Mouse (Mus musculus) thymus, postnatal 10 days (tissue): Measurements from ENCODE around the gene Clmp.

Source experiments
- DNase-seq, 2 experiments: peaks; one replicate each; pipeline ENCODE4 v3.0.0; 2021; ENCODE audit warnings: low spot score in 2 of 2

Clmp gene

DNA sequence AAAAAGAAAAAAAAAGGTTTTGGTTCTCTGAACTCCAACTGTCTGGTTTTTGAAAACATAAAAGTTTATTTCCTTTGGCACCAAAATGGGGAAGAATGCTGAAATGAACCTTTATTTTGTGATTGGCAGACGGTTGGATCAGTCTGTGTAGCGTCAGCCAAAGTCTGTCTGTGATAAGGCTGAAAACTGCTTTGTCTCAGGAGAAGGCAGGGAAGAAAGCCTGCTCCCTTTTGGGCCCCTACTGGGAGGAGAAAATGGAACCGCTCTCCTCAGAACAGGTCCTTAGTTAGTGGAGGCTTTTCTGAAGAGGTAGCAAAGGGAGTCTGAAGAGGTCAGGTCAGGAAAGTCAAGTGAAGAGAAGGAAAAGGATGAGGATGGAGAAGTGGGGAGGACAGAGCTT, 7.3 kb downstream of the Clmp start:
- no peak for DNase-seq

DNA sequence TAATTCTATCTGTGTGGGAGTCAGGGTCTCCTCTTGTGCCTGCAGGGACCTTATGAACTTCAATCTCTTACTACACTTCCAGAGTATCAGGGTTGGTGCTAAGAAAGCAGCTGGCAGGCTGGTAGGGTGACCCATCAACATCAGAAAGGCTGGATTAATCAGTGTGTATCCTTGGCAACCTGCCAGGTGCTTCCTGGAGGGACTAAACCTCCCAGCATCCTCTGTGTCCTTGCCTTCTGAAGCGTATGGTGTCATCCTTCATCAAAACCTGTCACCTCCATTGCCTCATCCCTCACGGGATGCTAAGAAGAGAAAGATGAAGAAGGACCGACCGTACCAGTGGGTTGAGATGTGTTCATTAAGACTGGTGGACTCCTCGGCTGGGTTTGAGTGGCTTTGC, 8.0 kb downstream of the Clmp start:
- no peak for DNase-seq

DNA sequence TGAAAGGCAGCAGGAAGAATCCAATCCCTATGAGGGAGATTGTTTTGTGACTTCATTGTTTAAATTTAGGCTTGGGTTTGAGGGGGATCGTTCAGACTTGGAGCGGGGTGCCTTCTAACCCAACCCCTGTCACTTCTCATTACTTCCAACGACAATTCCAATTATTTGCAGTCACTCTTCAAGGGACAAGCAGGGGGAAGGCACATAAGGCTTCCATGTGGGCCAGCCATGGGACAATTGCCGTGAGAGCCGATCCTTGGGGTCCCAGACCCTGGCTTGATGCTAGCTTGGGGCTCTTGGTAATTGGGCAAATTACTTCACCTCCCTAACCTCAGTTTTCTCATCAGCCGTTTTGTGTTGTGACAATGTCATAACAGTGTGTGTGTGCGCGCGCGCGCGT, 8.5 kb downstream of the Clmp start:
- DNase-seq: no peak

DNA sequence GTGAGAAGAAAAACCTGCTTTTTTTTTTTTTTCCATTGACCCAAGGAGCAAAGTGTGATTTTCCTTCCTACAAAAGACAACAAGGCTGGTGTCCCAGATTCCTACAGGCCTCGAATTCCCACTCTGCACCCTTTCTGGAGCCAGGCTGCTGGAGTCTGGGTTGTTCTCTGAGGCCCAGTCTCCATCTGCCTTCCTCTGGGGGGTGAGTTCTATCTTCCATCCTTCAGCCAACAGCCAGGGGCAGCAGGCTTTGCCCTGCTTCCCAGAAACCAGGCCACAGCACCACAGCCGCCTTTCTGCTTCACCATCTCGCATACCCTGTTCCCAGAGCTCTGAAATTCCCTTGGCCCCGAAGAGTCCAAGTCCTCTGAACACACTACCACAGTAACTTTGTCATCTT, 10.3 kb downstream of the Clmp start:
- no peak for DNase-seq

DNA sequence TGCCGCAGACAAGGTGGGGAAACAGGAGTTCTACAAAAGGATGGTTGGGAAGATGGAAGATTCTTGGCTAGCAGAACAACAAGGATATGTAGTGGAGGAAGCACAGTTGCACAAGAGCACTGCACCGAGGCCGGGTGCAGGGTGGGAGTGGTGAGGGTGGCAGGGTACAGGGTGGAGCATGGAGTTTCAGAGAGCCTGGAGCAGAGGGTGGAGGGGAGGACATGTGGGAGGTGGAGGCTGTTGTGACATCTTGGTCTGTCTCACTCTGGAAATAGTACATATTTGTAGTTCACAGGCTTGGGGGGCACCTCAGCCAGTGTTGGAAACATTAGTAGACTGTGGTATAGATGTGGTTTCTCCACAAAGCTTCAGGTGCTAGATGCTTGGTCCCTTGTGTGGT, 13.4 kb downstream of the Clmp start:
- DNase-seq: no peak

DNA sequence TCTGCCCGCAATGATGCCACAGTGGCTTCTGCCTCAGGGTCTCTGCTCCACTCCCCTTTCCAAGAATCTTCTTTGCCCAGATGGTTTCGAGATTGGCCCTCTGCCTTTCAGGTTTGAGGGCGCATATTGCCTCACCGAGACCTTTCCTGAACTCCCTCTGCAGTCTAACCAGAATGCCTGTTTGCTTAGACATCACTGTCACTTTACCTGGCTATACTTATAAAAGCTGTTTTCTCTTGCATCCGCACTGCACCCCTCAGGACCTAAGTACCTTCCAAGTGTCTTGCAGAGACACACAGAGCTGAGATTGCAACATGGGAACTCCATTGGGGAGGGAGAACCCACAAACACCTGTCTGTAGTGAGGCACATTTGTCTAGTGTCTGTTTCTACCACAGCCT, 14.5 kb downstream of the Clmp start:
- no peak for DNase-seq

DNA sequence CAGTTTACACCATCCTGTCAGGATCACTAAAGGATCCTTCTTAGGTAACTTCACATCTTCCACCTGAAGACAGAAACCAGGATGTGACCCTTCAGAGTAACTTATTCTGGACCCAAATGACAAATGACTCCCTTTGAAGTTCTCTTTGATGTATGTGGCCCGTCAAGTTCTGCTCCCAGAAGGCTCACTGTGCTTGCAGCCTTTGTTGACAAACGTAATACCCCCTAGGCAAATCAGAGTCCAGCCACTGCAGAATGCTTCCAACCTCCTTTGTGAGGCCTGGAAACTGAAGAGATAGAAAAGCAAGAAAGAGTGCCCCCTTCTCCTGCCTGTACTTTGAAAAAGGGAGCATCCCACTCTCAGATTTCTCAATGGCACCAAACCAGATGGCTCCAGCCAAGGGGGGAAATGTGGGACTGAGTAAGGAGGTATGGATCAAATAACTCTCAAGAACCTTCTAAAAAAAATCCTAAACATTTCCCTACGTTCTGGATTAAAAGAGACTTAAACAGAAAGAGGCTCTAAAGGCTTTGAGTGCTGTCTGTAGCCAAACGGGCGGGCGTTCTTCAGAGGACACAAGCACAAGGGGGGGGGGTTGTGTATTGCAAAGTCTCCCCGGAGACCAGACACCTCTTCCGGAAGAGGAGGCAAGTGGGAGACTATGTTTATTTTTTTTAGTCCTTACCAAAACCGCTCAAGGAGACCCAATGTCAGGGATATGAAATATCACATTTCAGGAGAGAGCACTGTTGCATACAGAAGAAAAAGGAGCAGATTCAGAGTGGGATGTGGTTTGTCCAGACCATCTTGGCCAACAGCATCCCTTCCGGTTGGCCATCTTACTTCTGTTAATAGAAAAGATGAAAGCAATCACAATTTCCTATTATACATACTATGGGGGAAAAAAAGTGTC, 18.9 kb downstream of the Clmp start:
- no peak for DNase-seq

DNA sequence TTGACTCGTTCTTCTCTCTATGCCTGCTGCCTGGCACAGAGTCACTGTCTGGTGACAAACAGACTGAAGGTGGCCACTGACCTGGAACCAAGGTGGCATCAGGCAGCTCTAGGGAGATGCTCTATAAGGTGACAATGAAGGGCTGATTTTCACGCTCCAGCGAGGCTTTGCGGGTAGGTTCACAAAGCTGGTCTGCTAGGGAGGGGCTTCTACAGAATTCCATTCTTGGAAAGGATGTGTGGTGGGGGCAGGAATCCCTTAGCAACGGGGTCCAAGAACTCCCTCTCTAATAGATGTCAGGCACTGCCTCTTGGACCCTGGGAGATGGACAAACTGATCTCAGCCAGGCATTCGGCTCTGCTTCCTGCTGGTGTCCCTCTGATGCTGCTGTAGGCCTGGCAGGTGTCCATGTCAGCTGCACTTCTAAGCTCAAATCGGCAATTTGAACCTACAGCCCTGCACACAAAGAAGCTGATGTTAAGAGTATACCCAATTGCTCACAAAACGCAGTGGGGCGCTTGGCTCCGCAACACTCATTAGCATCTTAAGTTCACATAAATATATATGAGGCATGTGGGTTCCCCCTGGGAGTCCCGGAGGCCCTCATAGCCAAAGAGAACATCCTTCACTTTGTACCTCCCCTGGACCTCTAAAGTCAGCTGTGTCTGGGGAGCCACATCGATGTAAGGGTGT, 22.8 kb downstream of the Clmp start:
- no peak for DNase-seq

DNA sequence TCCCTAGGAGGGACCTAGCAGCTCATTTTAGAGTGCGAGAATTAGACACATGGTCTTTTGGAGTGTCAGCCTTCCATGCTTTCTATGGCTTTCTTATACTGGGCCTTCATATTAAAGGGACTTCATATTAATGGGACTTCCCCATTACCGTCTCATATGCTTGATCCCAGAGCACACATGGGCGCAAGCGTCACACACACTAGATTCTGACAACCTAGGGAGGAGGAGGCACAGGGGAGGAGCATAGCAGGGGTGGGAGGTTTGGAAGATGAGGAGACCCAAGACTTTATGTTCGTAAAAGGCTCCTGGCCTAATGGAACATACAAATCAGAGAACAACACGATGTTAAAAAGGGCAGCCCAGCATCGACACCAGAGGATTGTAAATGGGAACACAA, 23.4 kb downstream of the Clmp start:
- no peak for DNase-seq

DNA sequence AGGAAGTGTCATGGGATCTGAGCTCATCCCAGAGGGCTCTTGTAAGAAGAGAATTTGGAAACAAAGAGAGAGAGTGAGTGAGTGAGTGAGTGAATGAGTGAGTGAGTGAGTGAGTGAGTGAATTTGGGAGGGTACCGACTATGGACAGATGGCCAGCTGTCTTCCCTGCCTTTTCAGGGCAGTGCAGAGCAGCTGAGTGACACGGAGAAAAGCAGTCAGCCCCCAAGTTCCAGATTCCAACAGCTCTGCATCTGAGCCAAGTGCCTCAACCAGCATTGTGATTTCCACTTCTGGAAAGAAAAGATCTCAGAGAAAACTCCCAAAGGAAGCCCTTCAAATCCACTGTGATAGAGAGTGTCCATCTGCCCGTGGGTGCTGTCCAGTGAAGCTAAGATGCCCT, 23.8 kb downstream of the Clmp start:
- no peak for DNase-seq

DNA sequence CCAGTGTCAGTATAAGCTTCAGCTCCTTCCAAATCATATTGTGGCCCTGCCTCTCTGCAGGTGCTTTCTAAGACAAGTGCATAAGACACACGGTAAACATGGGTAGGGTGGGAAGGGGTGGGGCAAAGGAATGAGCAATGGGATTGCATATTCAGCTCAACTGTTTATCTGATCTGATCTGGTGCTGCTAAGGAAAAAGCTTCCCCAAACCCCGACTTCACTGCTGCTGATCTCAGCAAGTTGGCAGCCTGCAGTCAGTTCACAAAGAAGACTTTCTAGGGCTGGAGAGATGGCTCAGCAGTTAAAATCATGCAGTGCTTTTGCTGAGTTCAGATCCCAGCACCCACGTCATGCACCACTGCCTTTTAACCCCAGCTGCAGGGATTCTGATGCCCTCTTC, 24.2 kb downstream of the Clmp start:
- DNase-seq: no peak

DNA sequence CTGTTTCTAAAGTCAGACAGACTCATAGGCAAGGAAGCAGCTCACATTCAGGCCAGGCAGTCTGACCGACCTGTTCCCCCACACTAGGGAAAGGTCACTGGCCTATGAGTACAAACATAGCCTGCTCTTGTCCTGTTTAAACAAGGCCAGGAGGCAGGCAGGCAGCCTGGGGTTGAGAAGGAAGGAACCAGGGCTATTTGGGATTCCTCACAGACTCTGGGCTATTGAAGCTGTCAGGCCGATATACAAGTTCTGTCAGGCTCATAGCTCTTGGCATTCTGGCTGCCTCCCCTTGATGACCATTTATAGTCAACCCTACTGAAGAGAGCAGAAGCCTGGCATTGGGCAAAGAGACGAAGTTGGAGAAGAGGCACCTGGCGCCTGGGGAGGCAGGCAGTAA, 25.9 kb downstream of the Clmp start:
- no peak for DNase-seq

DNA sequence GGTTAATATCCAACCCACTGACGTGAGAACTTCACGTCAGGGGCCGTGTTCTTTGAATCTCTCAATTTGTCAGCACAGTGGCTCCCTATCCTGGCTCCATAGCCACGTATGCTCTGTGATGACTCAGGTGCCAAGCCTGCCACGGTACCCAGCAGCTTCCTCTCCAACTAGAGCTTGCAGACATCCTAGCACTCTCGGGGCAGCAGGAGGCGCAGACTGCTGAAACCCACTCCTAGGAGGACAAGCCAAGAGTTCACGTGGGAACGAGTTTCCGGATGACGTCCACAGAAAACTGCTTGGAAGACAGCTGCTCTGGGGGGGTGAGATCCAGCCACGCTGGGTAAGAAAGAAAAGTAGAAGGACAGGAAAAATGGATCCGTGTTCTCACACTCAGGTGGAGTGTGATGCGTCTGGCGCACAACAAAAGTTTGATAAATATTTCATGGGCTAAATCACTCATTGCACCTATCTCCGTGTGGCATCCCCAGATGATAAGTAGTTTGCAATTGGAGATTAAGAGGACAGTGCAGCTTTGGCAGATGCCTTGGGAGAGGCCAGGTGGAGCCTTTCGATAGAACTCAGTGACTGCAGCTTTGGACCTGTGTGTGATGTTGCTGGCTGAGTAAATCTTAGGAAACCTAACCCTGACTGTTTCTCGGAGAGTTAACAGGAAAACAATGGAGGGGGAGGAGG, 31.6 kb downstream of the Clmp start:
- DNase-seq: no peak

DNA sequence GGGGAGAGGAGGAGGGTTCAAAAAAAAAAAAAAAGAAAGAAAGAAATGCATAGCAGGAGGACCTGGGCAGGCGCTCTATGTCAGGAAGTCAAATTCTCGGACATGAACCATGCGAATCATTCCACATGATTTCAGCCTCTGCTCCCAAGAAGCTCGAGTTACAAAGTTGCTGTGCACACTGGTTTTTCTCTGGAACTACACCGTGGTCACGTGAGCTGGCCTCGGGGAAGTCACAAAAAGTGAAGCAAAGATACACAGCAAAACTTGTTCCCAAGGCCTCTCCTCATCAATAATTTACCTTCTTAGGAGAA, 32.1 kb downstream of the Clmp start:
- DNase-seq: no peak

DNA sequence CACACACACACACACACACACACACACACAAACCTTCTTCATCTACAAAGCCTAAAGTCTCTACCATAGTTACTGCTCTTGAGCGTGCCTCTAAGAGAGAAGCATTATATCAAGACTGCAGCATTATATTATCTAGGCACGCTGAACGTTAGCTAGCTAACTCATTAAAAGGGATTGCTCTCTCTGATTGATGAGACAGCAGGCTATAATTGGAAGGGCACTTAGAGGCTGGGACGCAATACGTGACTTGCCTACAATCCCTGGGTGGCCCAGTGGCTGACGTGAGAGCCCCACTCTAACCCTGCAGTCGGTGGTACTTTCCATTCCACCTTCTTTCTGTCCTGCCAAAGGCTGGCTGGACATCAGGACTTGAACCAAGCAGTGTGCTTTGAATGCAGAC, 35.1 kb downstream of the Clmp start:
- no peak for DNase-seq

DNA sequence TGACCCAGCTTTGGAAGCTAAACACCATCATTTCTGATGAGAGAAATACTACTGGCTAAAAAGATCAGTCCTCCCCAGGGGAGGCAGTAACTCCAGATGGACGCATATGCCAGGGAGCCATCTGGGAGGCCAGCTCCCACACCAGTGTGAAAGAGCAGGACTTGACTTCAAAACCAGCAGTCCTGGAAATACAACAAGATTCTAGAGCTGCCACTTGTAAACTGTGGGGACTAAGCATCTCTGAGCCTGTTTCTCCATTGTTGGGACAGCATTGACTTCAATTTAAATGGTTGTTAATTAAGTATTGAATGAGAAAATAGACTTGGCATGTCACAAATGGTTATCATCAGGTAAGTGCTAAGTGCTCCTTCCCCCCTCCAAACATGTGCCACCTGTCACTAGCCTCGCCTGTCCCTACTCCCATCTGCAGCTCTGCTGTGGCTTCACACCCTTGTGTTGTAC, 37.6 kb downstream of the Clmp start:
- no peak for DNase-seq

DNA sequence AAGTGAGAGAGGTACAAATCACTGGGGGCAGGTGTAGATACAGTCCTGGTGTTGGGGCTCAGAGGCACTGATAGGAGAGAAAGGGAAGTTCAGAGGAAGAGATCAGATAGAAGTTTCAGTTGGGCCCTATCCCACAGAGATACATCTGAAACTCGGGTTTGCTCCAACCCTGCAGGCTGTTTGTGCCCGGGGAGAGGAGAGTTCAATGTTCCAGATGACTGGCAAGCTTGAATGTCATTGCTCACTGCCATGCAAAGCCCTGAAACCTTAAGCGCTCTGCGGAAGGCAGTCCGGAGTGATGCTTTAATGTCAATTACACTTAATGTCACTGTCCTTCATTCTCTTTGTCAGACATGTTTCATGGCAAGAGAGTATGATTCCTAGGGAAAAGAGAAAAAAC, 39.2 kb downstream of the Clmp start:
- no peak for DNase-seq

DNA sequence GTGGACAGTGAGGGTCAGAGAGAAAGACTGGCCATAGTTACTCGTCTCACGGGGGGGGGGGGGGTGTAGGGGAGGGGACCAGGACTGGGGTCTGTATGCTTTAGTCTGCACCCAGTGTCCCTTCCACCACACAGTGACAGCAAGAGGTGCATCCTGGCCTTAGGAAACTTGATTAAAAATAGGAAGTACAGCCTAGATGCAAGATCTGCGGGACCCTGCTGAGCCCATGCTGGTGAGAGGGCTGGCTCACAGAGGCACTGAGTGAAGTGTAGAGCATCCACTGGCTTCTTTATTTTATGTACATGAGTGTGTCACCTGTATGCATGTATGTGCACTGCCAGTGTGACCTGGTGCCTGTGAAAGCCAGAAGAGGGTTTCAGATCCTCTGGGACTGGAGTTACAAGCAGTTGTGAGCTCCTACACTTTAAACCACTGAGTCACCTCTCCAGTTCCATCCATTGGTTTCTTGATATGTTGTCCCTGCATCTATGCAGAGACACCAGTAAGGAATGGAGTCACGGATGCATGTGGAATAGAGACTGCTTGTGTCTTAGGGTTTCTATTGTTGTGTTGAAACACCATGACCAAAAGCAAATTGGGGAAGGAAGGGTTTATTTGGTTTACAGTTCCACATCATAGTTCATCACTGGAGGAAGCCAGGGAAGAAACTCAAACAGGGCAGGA, 41.5 kb downstream of the Clmp start:
- no peak for DNase-seq

DNA sequence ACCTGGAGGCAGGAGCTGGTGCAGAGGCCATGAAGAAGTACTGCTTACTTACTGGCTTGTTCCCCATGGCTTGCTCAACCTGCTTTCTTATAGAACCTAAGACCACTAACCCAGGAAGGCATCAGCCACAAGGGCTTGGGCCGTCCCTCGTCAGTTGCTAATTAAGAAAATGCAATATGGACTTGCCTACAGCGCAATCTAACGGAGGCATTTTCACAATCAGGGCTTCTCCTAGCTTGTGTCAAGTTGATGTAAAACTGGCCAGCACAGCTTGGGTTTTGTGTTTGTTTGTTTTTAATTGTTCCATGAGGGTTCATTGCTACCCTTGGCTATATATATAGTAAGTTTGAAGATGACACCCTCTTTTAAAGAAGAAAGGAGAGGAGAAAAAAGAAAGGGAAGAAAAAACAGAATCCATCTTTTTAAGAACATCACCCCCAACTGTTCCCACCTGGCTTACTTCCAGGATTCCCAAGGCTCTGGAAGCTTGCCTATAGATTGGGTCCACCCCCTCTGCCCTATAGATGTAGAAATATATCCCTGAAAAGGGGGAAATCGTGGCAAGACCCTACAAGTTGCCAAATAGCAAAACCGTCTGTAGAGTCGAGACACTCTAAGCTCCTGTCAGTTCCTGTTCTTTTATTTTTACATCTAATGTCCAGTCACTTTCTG, 42.2 kb downstream of the Clmp start:
- DNase-seq: no peak

DNA sequence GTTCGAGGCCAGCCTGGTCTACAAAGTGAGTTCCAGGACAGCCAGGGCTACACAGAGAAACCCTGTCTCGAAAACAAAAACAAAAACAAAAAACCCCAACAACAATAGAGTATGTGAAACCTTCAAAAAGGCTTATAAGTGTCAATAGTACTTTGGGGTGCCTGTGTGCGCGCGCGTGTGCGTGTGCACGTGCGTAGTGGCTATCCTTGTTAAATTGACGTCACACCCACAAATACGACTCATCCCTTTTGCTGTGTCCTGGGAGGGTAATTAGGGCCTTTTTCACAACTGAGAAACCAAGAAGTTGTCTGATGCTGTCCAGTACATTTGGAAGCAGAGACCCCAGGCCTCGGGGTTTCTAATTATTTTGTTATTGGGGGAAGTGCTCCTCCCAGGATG, 44.5 kb downstream of the Clmp start:
- no peak for DNase-seq

DNA sequence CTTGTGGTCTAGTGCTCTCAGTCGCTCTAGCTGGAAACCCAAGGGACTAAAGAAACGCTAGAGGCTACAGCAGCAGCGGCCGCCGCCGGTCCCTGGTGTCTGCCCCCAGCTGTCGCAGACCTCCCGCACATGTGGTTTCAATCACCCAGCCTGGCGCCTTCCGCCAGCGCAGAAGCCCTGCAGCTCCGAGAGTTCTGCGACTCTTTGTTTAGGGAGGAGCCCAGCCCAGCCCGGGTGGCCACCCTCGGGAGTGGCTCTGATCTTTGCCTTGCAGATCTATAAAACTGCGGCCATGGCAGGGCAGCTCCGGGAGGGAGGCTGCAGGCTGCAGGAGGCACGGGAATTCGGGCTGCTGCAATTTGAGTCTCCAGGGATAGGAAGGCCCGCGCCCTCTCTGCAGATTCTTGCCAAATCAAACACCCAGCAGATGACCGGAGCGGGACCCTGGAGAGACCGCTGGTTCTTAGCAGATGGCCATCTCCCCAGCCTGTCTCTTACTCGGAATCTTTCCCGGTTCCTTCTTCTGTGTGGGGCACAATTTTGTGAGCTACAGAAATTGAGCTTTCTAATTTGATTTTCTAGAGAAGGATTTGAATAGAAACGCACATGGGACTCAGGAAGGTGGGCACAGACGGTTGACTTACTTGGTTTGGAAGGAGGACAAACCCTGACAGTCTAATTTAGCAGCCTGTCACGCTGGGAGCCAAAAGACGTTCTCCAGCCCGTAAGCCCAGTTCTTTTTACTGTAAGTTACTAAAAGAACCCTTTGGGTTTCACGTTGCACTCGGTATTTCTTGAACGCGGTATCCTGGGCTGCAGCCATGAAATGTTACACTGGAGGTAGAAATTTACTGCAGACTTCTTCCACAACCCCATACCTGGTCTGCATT, 45.2 kb downstream of the Clmp start:
- DNase-seq: peak in 1 of 2 experiments; percentile 6
